Mouse (Mus musculus) embryonic facial prominence, embryonic 10.5 days (tissue): Measurements from ENCODE around the gene Tbc1d22a. TPM values are rescaled to one million over a fixed set of nuclear protein-coding genes. Genes with fewer than 3 reads are reported as not detected.
"Not testable (repeated sequence)": the region's sequence is repeated elsewhere in the genome, so short reads cannot be mapped to it uniquely, and the experiment has no call there.

Experiments
- DNase-seq: peaks from one replicate; pipeline ENCODE4 v3.0.0-alpha.2; 2017; ENCODE audit warnings: low spot score
- H3K27ac ChIP-seq: fragments of 300-500 bp; sonication (generic); replicated peaks from 2 replicates; pipeline ENCODE4 v1.5.1; 2016; ENCODE audit warnings: mild to moderate bottlenecking
- H3K27me3 ChIP-seq: fragments of 300-500 bp; sonication (generic); replicated peaks from 2 replicates; pipeline ENCODE4 v1.6.1; 2016; ENCODE audit warnings: low read depth, mild to moderate bottlenecking; ENCODE audit not compliant: poor library complexity, severe bottlenecking
- H3K36me3 ChIP-seq: fragments of 300-500 bp; sonication (generic); replicated peaks from 2 replicates; pipeline ENCODE4 v1.6.1; 2016; ENCODE audit warnings: mild to moderate bottlenecking, moderate library complexity
- H3K4me1 ChIP-seq: fragments of 300-500 bp; sonication (generic); 2 replicates; pipeline ENCODE4 v1.6.1; 2016
- H3K4me3 ChIP-seq: fragments of 300-500 bp; sonication (generic); 2 replicates; pipeline ENCODE4 v1.5.1; 2016; ENCODE audit warnings: mild to moderate bottlenecking, moderate library complexity
- H3K9me3 ChIP-seq: fragments of 300-500 bp; sonication (generic); 2 replicates; pipeline ENCODE4 v1.6.1; 2016; ENCODE audit warnings: mild to moderate bottlenecking
- WGBS: fragments of 180-500 bp; shearing (Covaris S2); methylation state at CpG from one replicate; pipeline ENCODE4 v1.1.7; 2016; 5-methylcytosine and 5-hydroxymethylcytosine counted together
- polyA plus RNA-seq: library from polyadenylated mRNA; unstranded; fragments of >200 nt; fragmentation: Nextera tagmentation; extraction: Ambion mirVana; gene quantifications from 2 replicates; pipeline ENCODE4 v1.2.1, GENCODE M21; 2016

Gene Tbc1d22a
- polyA plus RNA-seq, 1 experiment from 2014 or later: 11.2 TPM

DNA sequence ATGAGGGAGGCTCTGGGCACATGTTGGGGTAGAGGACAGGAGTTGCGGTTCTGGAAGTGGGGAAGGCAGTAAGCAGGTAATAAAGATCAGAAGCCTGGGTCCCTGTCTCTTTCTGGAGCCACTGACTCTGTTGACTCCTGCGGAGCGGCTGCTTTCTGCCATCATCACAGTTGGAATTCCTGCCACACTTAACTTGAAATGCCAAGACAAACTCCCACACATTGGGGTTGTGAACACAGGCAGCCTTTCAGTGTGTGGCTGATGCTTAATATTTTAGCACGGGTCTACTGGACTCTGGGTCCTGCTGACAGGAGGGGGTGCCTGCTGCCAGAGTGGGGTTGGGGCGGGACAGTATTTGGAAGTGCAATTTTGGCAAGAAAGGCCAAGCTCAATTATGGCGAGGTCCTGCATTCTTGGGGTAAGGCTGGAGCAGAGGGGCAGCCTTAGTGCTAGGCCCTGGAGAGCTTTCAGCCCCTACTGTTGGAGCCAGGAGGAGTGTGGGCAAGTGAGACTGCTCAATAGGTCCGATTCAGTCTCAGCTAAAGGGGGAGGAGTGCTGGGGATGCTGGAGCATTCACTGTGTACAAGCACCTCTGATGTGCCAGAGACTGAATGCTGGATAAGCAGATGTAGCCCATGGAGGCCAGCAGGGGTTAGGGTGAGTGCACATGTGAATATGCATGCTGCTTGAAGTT is 5.4 kb downstream of the Tbc1d22a start:
- 82% methylated on average over 7 of the region's 7 CpGs for WGBS
- Histone ChIP-seq H3K36me3 (peaks cover 9% of the 10 kb centered on the region), H3K4me1 (peaks cover 6% of the 10 kb centered on the region), H3K9me3 (peaks cover 3% of the 10 kb centered on the region; the same call in 1 of the 2 replicates), H3K27ac (no peak overlapping the region), H3K27me3 (no peaks in the 10 kb centered on the region), H3K4me3 (no peak overlapping the region)
- no peak for DNase-seq

DNA sequence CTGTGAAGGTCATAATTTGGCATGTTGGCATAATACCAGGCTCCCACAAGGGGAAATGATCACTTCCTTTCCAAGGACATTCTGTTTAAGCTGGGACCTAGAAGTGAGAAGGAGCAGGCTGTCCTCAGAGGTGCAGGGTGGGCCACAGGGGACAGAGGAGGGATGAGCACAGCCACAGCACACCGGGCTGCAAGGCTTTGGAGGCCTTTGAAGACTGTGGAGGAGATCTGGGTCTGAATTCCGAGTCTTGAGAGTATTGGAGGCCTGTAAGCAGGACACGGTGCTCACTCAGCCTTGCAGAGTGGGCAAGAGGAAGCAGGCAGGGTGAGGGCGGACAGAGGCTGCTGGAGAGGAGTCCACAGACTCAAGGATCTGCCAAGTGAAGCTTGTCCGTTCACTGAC is 6.0 kb downstream of the Tbc1d22a start:
- WGBS: 87% methylated on average over 5 of the region's 5 CpGs
- no peak overlapping the region for H3K27ac ChIP-seq
- no peak for DNase-seq
- H3K4me1 ChIP-seq: peaks cover under 1% of the 10 kb centered on the region; the same call in 1 of the 2 replicates
- no peak overlapping the region for H3K4me3 ChIP-seq
- no peaks in the 10 kb centered on the region for H3K27me3 ChIP-seq
- peaks cover 3% of the 10 kb centered on the region; the same call in 1 of the 2 replicates for H3K9me3 ChIP-seq
- peaks cover 9% of the 10 kb centered on the region for H3K36me3 ChIP-seq

DNA sequence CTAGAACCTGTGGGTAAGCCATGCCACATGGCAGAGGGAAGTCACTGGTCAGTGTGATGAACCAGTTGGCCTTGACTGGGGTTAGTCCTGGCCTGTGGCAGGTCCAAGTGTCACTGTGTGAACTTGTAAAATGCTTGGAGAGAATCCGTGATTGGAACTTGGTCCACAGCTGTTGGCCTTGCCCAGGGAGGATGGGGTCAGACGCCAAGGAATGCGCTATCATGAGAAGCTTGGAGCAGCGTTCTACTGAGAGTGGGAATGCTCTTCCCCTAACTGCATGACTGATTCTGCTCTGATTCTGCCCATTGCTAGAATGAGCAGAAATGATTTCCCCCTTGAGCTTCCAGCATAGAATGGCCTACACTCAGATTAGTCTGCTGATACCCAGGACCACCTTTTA is 6.5 kb downstream of the Tbc1d22a start:
- Histone ChIP-seq H3K27me3 (no peaks in the 10 kb centered on the region), H3K4me3 (no peak overlapping the region)
- WGBS: 85% methylated on average over 4 of the region's 4 CpGs

DNA sequence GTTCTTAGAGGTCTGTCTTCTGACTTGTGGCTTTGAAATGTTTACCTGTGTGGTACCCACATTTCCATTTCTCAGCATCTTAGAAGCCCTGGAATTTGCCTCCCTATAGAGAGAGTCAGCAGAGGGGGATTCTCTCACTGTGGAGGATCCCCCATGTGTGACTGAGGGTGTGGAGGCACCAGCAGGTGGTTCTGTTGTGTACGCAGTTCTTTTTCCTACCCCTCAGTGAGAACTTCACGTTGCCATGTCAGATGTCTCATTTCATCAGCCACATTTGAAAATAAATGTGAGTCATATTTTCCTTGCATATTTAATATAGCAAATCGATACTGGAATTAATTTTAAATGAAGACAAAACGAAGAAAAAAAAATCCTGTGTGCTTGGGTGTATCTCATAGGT is 7.1 kb downstream of the Tbc1d22a start:
- Histone ChIP-seq H3K27me3 (no peaks in the 10 kb centered on the region), H3K4me1 (no peaks in the 10 kb centered on the region), H3K36me3 (peaks cover 9% of the 10 kb centered on the region), H3K27ac (no peak overlapping the region), H3K4me3 (no peak overlapping the region), H3K9me3 (peaks cover 3% of the 10 kb centered on the region; the same call in 1 of the 2 replicates)
- WGBS: 87% methylated on average over 4 of the region's 4 CpGs
- no peak for DNase-seq

More for the DNA sequence above, 6.5 kb downstream of the Tbc1d22a start:
- H3K9me3 ChIP-seq: peaks cover 3% of the 10 kb centered on the region; the same call in 1 of the 2 replicates
- H3K4me1 ChIP-seq: no peaks in the 10 kb centered on the region
- DNase-seq: no peak
- H3K36me3 ChIP-seq: peaks cover 9% of the 10 kb centered on the region
- H3K27ac ChIP-seq: no peak overlapping the region

DNA sequence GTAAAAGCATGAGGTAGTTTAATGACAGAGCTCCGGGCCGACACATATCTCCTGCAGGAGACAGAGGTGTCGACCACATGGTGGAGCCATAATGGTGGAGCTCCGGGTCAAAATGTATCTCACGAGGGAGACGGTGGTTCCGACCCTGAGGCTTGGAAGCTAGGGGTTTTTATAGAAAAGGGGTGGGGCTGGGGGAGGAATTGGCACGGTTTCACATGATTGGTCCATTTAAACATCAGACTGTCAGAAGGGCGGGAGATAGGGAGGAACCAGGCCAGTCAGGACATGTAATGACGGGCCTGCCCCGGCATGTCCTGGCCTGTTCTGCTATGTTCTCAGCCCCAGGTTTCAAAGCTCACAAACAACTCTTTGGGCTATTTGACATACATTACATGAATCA is 7.6 kb downstream of the Tbc1d22a start:
- WGBS: 90% methylated on average over 11 of the region's 11 CpGs
- H3K27me3 ChIP-seq, H3K4me1 ChIP-seq, H3K27ac ChIP-seq, H3K36me3 ChIP-seq, H3K9me3 ChIP-seq, H3K4me3 ChIP-seq, DNase-seq: not testable (repeated sequence)

DNA sequence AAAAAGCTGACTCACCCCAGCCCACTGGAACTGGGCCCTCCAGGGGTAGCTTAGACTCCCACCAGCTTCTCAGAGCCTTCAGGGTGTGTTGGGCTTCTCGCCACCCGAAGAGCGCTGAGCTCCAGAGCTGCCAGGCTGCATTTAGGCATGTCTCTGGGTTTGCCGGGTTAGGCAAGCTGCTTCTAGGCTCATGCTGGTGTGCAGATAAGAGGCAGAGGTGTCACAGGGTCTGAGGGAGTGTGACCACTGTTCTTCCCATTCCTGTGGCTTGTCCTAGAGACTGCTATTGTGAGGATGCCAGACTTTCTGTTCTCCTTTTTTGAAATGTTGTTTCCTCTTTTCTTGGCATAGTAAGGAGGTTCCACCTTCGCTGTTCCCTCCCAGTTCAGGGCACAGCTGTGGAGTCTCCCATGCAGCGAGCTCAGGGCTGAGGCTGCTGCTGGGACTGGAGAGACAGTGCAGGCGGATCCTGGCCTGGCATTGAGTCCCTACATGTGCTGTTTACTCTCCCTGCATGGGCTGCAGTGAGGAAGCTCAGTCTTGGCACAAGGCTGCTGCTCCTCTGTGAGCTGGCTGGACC is 10.8 kb downstream of the Tbc1d22a start:
- no peak overlapping the region for H3K27ac ChIP-seq
- no peaks in the 10 kb centered on the region for H3K27me3 ChIP-seq
- peaks cover 9% of the 10 kb centered on the region for H3K36me3 ChIP-seq
- peaks cover 3% of the 10 kb centered on the region; the same call in 1 of the 2 replicates for H3K9me3 ChIP-seq
- DNase-seq: no peak
- no peak overlapping the region for H3K4me3 ChIP-seq
- 92% methylated on average over 7 of the region's 7 CpGs for WGBS
- no peaks in the 10 kb centered on the region for H3K4me1 ChIP-seq

DNA sequence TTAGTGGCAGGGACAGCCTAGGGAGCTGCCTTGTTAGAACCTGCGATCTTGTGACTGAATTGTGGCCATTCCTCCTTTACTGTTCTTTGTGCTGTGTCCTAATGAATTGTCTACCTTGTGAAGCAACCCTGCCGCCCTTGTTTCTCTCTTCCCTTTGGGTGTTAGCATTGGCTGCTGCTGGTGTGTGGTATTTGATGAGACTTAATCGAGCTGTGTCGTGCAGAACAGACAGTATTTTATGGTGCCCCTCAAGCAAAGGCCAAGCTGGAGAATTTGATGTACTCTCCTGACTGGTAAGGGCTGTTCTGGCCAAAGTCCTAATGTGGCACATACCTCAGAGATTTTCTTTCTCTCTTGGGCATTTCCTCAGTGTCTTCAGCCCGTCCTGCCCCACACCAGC is 12.0 kb downstream of the Tbc1d22a start:
- no peaks in the 10 kb centered on the region for H3K27me3 ChIP-seq
- DNase-seq: no peak
- 86% methylated on average over 5 of the region's 5 CpGs for WGBS
- peaks cover 9% of the 10 kb centered on the region for H3K36me3 ChIP-seq
- H3K4me1 ChIP-seq: no peaks in the 10 kb centered on the region
- H3K9me3 ChIP-seq: peaks cover 3% of the 10 kb centered on the region; the same call in 1 of the 2 replicates
- no peak overlapping the region for H3K27ac ChIP-seq
- H3K4me3 ChIP-seq: no peak overlapping the region

DNA sequence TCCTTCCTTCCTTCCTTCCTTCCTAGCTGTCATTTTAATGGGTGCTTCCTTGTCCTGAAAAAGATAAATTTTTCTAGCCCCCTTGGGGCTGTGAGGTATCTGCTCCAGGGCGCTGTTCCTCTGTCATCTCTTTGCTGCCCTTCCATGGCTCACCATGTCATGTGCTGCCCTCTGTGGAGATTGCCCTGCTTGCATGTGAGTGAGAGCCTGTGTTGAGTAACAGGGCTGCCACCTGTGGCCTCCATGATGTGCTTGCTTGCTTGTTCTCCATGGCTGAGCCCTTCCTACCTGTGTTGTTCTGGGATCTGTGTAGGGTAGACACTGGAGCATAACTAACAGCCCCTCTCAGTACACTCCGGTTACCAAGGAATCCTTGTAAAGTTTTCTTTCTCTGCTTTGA is 12.7 kb downstream of the Tbc1d22a start:
- Histone ChIP-seq H3K27me3 (no peaks in the 10 kb centered on the region), H3K27ac (no peak overlapping the region), H3K4me3 (no peak overlapping the region), H3K9me3 (peaks cover 3% of the 10 kb centered on the region; the same call in 1 of the 2 replicates), H3K4me1 (no peaks in the 10 kb centered on the region), H3K36me3 (peaks cover 9% of the 10 kb centered on the region)
- WGBS: 84% methylated on average over 2 of the region's 2 CpGs
- DNase-seq: no peak

DNA sequence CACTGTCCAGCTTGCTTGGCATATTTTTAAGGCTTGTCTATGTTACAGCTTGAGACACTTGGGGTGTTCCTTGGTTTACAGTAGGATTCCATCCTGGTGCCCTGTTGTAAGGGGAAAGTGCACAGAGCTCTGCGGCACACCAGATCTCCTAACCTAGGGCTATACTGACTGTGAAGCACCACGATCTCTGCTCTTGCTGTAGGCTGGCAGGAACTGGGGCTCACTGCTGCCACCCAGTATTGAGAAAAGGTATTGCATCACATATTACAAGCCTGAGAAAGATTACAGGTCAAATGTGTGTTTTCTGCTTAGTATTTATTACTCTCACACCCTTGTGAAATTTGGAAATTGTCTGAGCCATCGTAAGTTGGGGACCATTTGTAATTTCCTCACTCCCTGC is 13.9 kb downstream of the Tbc1d22a start:
- no peaks in the 10 kb centered on the region for H3K4me1 ChIP-seq
- H3K27me3 ChIP-seq: no peaks in the 10 kb centered on the region
- no peak overlapping the region for H3K4me3 ChIP-seq
- WGBS: 42% methylated on average over 3 of the region's 3 CpGs
- H3K27ac ChIP-seq: no peak overlapping the region
- peak; percentile 37 for DNase-seq
- peaks cover 9% of the 10 kb centered on the region for H3K36me3 ChIP-seq
- peaks cover 3% of the 10 kb centered on the region; the same call in 1 of the 2 replicates for H3K9me3 ChIP-seq

DNA sequence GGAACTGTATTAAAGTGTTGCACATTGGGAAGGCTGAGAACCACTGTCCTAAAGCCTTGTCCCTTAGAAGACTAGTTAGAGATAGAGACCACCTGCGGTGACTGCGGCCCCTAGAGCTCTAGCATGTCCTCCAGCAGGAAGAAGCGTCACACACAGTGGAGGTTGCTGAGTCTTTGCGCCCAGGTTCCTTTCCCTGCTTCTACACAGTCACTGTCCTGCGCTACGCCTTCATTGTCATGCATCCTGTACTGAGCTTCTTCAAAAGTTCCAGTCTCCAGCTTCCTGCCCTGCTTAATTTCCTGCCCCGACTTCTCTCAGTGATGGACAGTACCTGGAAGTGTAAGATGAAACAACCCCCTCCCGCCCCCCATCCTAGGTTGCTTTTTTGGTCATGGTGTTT is 14.8 kb downstream of the Tbc1d22a start:
- Histone ChIP-seq H3K9me3 (no peaks in the 10 kb centered on the region), H3K27ac (no peak overlapping the region), H3K4me1 (no peaks in the 10 kb centered on the region), H3K36me3 (0 out of 2 replicates have a peak, but pooled peaks cover 4% of the 10 kb centered on the region), H3K27me3 (no peaks in the 10 kb centered on the region), H3K4me3 (no peak overlapping the region)
- WGBS: 79% methylated on average over 8 of the region's 8 CpGs
- DNase-seq: no peak

DNA sequence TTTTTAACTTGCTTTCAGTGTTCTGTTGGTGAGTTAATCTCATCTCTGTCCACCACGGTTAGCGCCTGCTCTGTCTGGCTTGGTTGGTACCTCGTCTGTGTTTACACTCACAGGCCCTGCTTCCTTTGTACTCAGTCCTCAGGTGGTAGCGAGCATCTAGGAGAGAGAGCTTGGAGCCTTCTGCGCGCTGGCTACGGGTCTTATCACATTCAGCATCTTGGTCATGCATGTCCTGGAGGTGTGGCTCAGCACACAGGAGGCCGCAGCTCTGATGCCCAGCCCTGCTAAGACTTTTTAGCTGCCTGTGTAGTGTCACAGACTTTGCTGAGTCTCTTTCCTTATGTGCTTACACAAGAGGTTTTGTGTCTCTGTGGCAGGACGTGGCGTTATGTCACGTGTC is 15.4 kb downstream of the Tbc1d22a start:
- no peaks in the 10 kb centered on the region for H3K4me1 ChIP-seq
- DNase-seq: no peak
- no peaks in the 10 kb centered on the region for H3K9me3 ChIP-seq
- H3K36me3 ChIP-seq: no peaks in the 10 kb centered on the region
- H3K27me3 ChIP-seq: no peaks in the 10 kb centered on the region
- 84% methylated on average over 11 of the region's 11 CpGs for WGBS
- no peak overlapping the region for H3K27ac ChIP-seq
- H3K4me3 ChIP-seq: no peak overlapping the region

DNA sequence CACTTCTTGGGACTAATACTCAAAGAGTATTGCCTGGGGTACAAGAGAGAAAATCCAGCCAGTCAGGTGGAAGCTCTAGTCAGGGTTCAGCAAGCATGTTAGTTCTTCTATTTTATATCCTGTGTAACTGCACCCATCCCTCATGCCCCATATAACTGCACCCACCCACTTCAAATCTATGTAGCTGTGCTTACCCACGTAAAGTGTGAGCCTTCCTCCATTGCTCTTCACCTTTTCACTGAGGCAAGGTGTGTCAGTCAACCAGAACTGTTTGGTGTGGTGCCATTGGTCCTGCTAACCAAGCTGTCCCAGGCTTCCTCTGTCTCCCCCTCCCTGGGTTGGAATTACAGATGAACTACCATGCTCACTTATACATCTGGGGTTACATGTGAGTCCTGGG is 16.9 kb downstream of the Tbc1d22a start:
- no peak overlapping the region for H3K27ac ChIP-seq
- H3K27me3 ChIP-seq: no peaks in the 10 kb centered on the region
- WGBS: 90% methylated on average over 1 of the region's 1 CpGs
- no peak for DNase-seq
- no peak overlapping the region for H3K4me3 ChIP-seq
- peaks cover 5% of the 10 kb centered on the region; the same call in 1 of the 2 replicates for H3K36me3 ChIP-seq
- H3K4me1 ChIP-seq: no peaks in the 10 kb centered on the region
- H3K9me3 ChIP-seq: no peaks in the 10 kb centered on the region
